Mouse (Mus musculus): ENCODE data around the gene Plac1.

DNA sequence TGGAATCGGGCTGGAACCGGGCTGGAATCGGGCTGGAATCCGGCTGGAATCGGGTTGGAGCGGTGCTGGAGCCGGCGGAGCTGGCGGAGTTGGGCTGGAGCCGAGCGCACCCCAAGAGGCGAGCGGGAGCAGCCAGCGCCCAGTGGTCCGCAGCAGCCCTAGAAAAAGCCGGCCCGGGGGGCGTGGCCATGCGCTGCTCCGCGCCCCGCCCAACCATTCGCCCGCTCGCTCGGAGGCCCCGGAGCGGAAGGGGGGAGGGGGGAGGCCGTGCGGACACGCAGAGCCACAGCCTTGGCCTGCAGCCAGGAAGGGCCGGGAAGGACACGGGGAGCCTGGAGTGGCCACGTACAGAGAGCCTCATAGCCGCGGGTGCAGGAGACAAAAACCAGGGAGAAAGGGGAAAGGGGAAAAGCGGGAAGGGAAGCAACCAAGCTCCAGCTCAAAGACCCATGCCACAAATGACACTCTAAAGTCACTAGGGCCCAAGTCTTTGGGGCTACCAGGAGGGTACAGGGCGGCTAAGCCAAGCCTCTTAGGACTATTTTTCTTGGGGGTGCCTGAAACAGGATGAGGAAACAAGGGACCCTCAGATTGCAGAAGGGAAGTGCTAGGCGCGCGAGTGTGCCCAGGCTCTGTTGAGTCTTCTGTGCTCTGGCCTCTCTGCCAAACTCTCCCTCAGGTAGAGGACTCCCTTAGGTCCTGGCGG is 182.7 kb downstream of the Plac1 start:
- TF ChIP-seq MAX (IDR thresholded peaks at IDR 0.05; ENCODE audit: low read depth) (no peak), POLR2A (IDR thresholded peaks at IDR 0.05; ENCODE audit: insufficient read length, low read depth) (peak; percentile 94), MYOD1 (IDR thresholded peaks at IDR 0.05; ENCODE audit: control insufficient read depth in 1 of 3, insufficient read length in 2 of 3, low read depth in 2 of 3) (no peak), MYOG (IDR thresholded peaks at IDR 0.05; ENCODE audit: control insufficient read depth in 1 of 3, insufficient read depth in 1 of 3, insufficient read length in 2 of 3, low read depth in 2 of 3) (peak in 2 of 3 experiments; percentile 13 to 43), POLR2AphosphoS2 (IDR thresholded peaks at IDR 0.05; ENCODE audit: insufficient read length, low read depth) (peak; percentile 88), CEBPB (IDR thresholded peaks at IDR 0.05; ENCODE audit: insufficient read depth, poor library complexity, severe bottlenecking) (no peak), TCF12 (IDR thresholded peaks at IDR 0.05; ENCODE audit: insufficient read depth, poor library complexity, severe bottlenecking) (no peak), E2F4 (IDR thresholded peaks at IDR 0.05; ENCODE audit: insufficient read depth) (no peak), USF1 (IDR thresholded peaks at IDR 0.05; ENCODE audit: low read depth) (no peak), REST (IDR thresholded peaks at IDR 0.05; ENCODE audit: insufficient read depth, insufficient read length) (no peak), SRF (IDR thresholded peaks at IDR 0.05; ENCODE audit: control insufficient read depth, insufficient read length, low read depth) (no peak), TCF3 (IDR thresholded peaks at IDR 0.05; ENCODE audit: insufficient read length, low read depth) (no peak)

All from myocyte (in vitro differentiated cells).